Mouse (Mus musculus) embryo, embryonic 10 days (tissue): Measurements from ENCODE around the gene Rfx4.

Experiments used
- DNase-seq: peaks from one replicate; pipeline ENCODE4 v3.0.0-alpha.2; 2015; ENCODE audit warnings: low spot score

The Rfx4 gene

DNA sequence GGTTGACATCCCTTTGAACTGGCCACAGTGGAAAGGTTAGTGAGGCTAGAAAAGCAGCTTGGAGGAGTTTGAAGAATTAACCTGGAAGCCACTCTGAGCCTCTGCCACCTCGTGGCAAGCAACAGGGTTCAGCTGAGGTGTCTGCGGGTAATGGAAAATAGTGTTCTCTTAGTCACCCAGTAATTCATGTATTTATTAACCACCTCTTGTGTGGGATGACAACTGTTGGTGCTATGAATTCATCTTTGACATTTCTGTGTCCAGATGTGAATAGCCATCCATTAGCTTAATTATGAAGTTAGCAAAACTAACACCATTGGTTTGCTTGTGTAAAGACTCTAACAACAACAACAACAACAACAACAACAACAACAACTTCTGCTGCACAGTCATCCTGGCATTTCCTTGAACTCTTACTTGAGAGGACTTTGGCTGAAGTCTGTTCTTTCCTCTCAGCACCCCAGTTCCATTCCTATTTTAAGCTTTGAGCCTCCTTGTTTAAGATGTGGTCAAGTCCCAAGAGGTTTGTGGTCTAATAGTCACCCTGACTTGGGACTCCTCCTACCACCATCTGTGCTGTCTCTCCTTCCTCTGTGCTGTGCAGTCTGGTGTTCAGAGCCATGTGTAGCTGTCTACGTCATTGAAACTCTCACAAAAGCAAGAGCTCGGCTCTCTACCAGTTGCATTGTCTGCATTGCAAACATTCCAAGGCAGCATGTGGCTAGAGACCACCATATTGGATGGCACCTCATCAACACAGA, 60.0 kb downstream of the Rfx4 start:
- DNase-seq = no peak

GRCm38 (mm10) chr10:84817086-84817869, 61.4 kb downstream of the Rfx4 start:
- DNase-seq = no peak

DNA sequence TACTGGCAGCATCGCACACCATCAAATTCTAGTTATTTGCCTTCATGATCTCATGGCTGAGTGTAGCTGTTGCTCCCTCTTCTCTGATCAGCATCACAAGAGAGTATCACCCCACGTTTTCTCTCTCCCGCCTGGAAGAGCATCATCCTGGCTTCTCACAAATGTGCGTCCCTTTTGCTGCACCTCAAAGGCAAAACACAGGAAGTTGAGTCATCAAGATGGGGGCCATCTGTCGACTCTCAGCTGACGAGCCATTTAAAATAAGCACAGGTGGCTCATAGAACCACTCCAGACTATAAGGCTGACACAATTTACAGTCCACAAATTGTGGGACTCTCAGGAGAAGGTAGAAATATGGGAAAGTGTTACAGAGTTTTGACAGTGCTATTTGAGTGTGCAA, 63.8 kb downstream of the Rfx4 start:
- no peak for DNase-seq

DNA sequence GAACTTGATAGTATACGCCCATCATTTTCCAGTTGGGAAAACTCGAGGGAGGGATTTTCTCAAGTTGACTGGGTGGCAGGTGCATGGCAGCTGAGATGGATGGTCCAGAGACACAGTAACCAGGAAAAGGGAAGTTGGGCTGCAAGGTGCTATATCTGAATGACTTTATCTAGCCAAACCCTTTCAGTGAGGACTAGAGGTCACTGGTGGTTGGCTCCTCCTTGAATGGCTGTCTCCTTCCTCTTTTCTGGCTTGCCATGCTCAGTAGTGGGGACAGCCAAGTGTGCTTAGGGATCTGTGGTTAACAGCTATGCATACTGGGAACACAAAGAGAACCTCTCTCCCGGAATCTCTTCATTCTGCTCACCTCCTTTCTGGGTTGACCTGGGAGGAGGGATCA, 64.4 kb downstream of the Rfx4 start:
- DNase-seq = no peak

- DNase-seq = peak; percentile 65
Measured at GRCm38 (mm10) chr10:84822741-84823151, 66.9 kb downstream of the Rfx4 start.

GRCm38 (mm10) chr10:84823621-84824020, 67.8 kb downstream of the Rfx4 start:
- DNase-seq = no peak

GRCm38 (mm10) chr10:84829009-84829408, 73.1 kb downstream of the Rfx4 start:
- DNase-seq = no peak

GRCm38 (mm10) chr10:84835596-84835995, 79.7 kb downstream of the Rfx4 start:
- DNase-seq = no peak

- DNase-seq = peak; percentile 66
Measured at GRCm38 (mm10) chr10:84836104-84836503, 80.2 kb downstream of the Rfx4 start.

- DNase-seq = no peak
Measured at GRCm38 (mm10) chr10:84837355-84837754, 81.5 kb downstream of the Rfx4 start.

DNA sequence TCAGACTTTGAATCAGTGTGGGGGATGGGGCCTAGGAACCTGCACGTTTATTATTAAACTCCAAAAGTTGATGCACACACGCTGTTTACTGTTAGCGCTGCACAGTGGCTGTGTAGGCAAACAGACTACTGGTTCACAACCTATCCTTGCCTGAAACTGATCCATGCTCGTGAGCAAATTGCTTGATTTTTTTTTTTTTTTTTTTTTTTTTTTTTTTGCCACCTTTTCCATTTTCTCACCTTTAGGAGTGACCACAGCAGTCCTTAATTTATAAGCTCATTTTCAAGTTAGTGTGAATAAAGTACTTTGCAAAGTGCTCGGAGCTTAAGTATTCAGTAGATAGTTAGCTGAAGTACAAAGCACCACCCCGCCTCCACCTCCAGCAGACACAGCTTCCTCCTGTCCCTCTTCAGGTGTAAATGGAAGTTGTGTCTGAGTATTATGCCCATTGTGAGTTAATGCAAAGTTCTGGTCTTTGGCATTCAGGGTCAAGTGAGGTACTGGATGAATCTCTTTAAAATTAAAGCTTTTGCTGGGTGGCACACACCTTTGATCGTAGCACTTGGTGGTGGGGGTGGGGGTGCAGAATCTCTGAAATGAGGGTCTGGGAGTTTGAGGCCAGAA, 83.1 kb downstream of the Rfx4 start:
- DNase-seq = no peak

GRCm38 (mm10) chr10:84846638-84847037, 90.8 kb downstream of the Rfx4 start:
- DNase-seq = no peak

DNA sequence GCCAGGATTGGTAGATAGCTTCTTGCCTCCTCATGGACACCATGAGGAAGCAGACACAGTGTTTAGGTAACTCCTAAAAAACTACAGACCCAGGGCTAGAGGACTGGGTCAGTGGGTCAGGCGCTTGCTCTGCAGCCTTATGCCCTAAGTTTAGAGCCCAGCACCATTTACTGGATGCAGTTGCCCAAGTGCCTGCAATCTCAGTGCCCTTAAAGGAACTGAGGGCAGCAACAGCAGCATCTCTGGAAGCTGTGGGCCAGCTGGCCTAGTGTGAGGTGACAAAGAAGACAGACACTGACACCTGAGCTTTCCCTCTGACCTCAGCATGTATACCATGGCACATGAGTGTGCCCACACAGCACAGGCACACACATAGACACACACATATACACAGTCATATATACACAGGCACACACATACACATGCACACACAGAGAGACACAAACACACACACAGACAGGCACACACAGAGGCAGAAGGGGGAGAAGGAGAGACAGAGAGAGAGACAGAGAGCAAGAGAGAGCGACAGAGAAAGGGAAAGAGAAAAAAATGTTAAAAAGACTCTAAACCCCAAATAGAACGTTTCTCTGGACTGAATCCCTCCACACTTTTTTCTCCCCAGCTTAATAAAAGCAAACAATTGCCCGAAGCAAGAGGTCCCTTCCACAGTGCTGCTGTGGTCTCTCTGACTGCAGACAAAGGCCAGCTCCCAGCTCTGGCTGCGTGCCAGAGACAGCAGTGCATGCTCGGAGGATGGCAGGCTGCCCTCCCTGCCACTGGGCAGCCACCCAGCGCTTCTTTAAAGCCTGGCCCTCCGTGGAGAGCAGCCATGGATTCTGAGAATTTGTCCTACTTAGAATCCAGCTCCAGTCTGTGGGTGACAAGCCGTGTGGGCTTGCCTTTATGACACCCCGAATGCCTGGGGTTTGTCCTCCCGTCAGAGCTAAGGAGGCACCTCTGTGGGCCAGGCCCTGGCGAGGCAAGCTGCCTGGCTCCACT, 96.4 kb downstream of the Rfx4 start:
- DNase-seq = no peak

DNA sequence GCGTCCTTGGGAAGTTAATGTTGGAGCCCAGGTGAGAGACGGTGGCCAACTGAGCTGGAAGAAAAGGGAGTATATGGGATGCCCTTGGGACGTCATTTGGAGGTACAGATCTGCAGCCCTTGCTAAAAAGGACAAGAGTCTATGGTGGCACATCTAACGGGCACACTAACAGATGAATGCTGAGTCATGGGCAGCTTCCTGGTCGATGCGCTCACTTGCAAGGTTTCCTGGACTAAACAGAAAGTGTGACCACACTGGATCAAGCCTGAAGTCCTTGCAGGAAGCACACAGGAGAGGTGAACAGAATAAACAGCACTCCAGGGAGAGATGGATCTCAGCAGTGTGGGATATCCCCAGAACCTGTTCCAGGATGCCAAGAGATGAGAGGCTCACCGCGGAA, 98.2 kb downstream of the Rfx4 start:
- DNase-seq = no peak

- peak; percentile 33 for DNase-seq
Measured at GRCm38 (mm10) chr10:84855466-84855865, 99.6 kb downstream of the Rfx4 start.

GRCm38 (mm10) chr10:84858371-84858770, 102.5 kb downstream of the Rfx4 start:
- DNase-seq = no peak

- peak; percentile 79 for DNase-seq
Measured at GRCm38 (mm10) chr10:84858806-84859496, 103.1 kb downstream of the Rfx4 start.

GRCm38 (mm10) chr10:84859556-84860380, 103.9 kb downstream of the Rfx4 start:
- no peak for DNase-seq

GRCm38 (mm10) chr10:84863488-84863887, 107.6 kb downstream of the Rfx4 start:
- DNase-seq = no peak

- no peak for DNase-seq
Measured at GRCm38 (mm10) chr10:84867577-84867976, 111.7 kb downstream of the Rfx4 start.
